Mouse (Mus musculus) midbrain, embryonic 15.5 days (tissue): ENCODE measurements around the gene Gm19668. TPM values are rescaled to one million over a fixed set of nuclear protein-coding genes. Genes with fewer than 3 reads are reported as not detected.
"Not testable (repeated sequence)": the region's sequence is repeated elsewhere in the genome, so short reads cannot be mapped to it uniquely, and the experiment has no call there.

Experiments
- ATAC-seq: fragments of 200-750 bp; cut with Nextera tagmentation; replicated peaks from 2 replicates; pipeline ENCODE4 v1.8.0; 2017; ENCODE audit warnings: moderate TSS enrichment
- H3K27ac ChIP-seq: fragments of 300-500 bp; sonication (generic); 2 replicates; pipeline ENCODE4 v1.5.1; 2015; ENCODE audit warnings: mild to moderate bottlenecking, inconsistent platforms
- H3K27me3 ChIP-seq: fragments of 300-500 bp; sonication (generic); replicated peaks from 2 replicates; pipeline ENCODE4 v1.6.1; 2015; ENCODE audit warnings: inconsistent platforms
- H3K36me3 ChIP-seq: fragments of 300-500 bp; sonication (generic); replicated peaks from 2 replicates; pipeline ENCODE4 v1.6.1; 2015; ENCODE audit warnings: inconsistent platforms
- H3K4me1 ChIP-seq: fragments of 300-500 bp; sonication (generic); 2 replicates; pipeline ENCODE4 v1.6.1; 2015; ENCODE audit warnings: inconsistent platforms
- H3K4me2 ChIP-seq: fragments of 300-500 bp; sonication (generic); 2 replicates; pipeline ENCODE4 v1.6.1; 2015; ENCODE audit warnings: inconsistent platforms, mild to moderate bottlenecking, moderate library complexity
- H3K4me3 ChIP-seq: fragments of 300-500 bp; sonication (generic); 2 replicates; pipeline ENCODE4 v1.5.1; 2015; ENCODE audit warnings: mild to moderate bottlenecking, inconsistent platforms
- H3K9ac ChIP-seq: fragments of 300-500 bp; sonication (generic); 2 replicates; pipeline ENCODE4 v1.6.1; 2015; ENCODE audit warnings: mild to moderate bottlenecking, inconsistent platforms
- H3K9me3 ChIP-seq: fragments of 300-500 bp; sonication (generic); 2 replicates; pipeline ENCODE4 v1.6.1; 2016; ENCODE audit warnings: inconsistent platforms
- WGBS: fragments of 180-500 bp; shearing (Covaris S2); methylation state at CpG from one replicate; pipeline ENCODE4 v1.1.7; 2015; ENCODE audit warnings: mixed read lengths; 5-methylcytosine and 5-hydroxymethylcytosine counted together
- polyA plus RNA-seq: library from polyadenylated mRNA; unstranded; fragments of >200 nt; fragmentation: Nextera tagmentation; extraction: Ambion mirVana; gene quantifications from 2 replicates; pipeline ENCODE4 v1.2.1, GENCODE M21; 2015

The Gm19668 gene
- polyA plus RNA-seq, 1 experiment from 2014 or later = not detected

GRCm38 (mm10) chr10:77753448-77753847 lies 45.5 kb downstream of the Gm19668 start:
- no peaks in the 10 kb centered on the region for H3K27me3 ChIP-seq
- no peak for ATAC-seq
- no peak overlapping the region for H3K9ac ChIP-seq
- H3K4me3 ChIP-seq = no peak overlapping the region
- H3K36me3 ChIP-seq = no peaks in the 10 kb centered on the region
- no peak overlapping the region for H3K27ac ChIP-seq
- H3K4me2 ChIP-seq = no peak overlapping the region
- H3K4me1 ChIP-seq = no peaks in the 10 kb centered on the region
- H3K9me3 ChIP-seq = no peaks in the 10 kb centered on the region

- not testable (repeated sequence) for H3K4me2 ChIP-seq, ATAC-seq, H3K36me3 ChIP-seq, H3K4me3 ChIP-seq, H3K4me1 ChIP-seq, H3K27me3 ChIP-seq, H3K27ac ChIP-seq, H3K9me3 ChIP-seq, H3K9ac ChIP-seq
- WGBS = 62% methylated on average over 3 of the region's 3 CpGs
These were observed 46.6 kb downstream of the Gm19668 start for GRCm38 (mm10) chr10:77752312-77752711.

GRCm38 (mm10) chr10:77751254-77751653 lies 47.7 kb downstream of the Gm19668 start, which contains the start of gene Gm9736:
Gm9736 (minus strand) TSS chr10:77751354.
- not testable (repeated sequence) for ATAC-seq, H3K27ac ChIP-seq, H3K4me1 ChIP-seq, H3K36me3 ChIP-seq, H3K4me2 ChIP-seq, H3K27me3 ChIP-seq, H3K9me3 ChIP-seq, H3K9ac ChIP-seq, H3K4me3 ChIP-seq
- 71% methylated on average over 1 of the region's 1 CpGs for WGBS

- not testable (repeated sequence) for H3K4me2 ChIP-seq, H3K36me3 ChIP-seq, H3K27ac ChIP-seq, ATAC-seq, H3K4me3 ChIP-seq, H3K27me3 ChIP-seq, H3K9ac ChIP-seq, H3K4me1 ChIP-seq, H3K9me3 ChIP-seq
- 68% methylated on average over 1 of the region's 1 CpGs for WGBS
These were observed 48.2 kb downstream of the Gm19668 start for GRCm38 (mm10) chr10:77750686-77751085.

Other genes with a start within 250 kb of the Gm19668 start
- gene Pttg1ip, start 217.4 kb downstream of the Gm19668 start, polyA plus RNA-seq = 68.6 and 72.0 TPM in 2 replicates
- gene Sumo3, start 193.0 kb downstream of the Gm19668 start, polyA plus RNA-seq = 308 and 325 TPM in 2 replicates
- 2.5 TPM in 1 of 2 replicates, not detected in the other for gene Gm49325, start 192.9 kb downstream of the Gm19668 start, polyA plus RNA-seq
- 91.1 and 97.2 TPM in 2 replicates for gene Ube2g2, start 176.9 kb downstream of the Gm19668 start, polyA plus RNA-seq
- gene Tspear, start 112.6 kb downstream of the Gm19668 start, polyA plus RNA-seq = 1.5 and 1.7 TPM in 2 replicates
- gene Gm19402, start 108.4 kb downstream of the Gm19668 start, polyA plus RNA-seq = not detected in 2 replicates
- not detected in 2 replicates for gene Gm9508, start 101.9 kb downstream of the Gm19668 start, polyA plus RNA-seq
- gene Gm10272, start 92.5 kb downstream of the Gm19668 start, polyA plus RNA-seq = not detected in 2 replicates
- gene Gm10024, start 87.7 kb downstream of the Gm19668 start, polyA plus RNA-seq = not detected in 2 replicates
- gene Gm10142, start 83.3 kb downstream of the Gm19668 start, polyA plus RNA-seq = not detected in 2 replicates
- not detected in 2 replicates for gene Krtap12-1, start 78.5 kb downstream of the Gm19668 start, polyA plus RNA-seq
- gene Gm10100, start 72.6 kb downstream of the Gm19668 start, polyA plus RNA-seq = not detected in 2 replicates
- gene Gm18596, start 56.5 kb downstream of the Gm19668 start, polyA plus RNA-seq = not detected in 2 replicates
- not detected in 2 replicates for gene Gm9736, start 47.8 kb downstream of the Gm19668 start, polyA plus RNA-seq
- not detected in 2 replicates for gene Gm3233, start 39.5 kb downstream of the Gm19668 start, polyA plus RNA-seq
- gene Gm3238, start 27.8 kb downstream of the Gm19668 start, polyA plus RNA-seq = not detected in 2 replicates
- gene Gm7138, start 22.2 kb downstream of the Gm19668 start, polyA plus RNA-seq = not detected in 2 replicates
- gene Gm3250, start 16.6 kb downstream of the Gm19668 start, polyA plus RNA-seq = not detected in 2 replicates
- gene Gm7137, start 10.9 kb downstream of the Gm19668 start, polyA plus RNA-seq = not detected in 2 replicates
- not detected in 2 replicates for gene Gm9639, start 4.1 kb downstream of the Gm19668 start, polyA plus RNA-seq
- not detected in 2 replicates for gene Gm9507, start 12.7 kb upstream of the Gm19668 start, polyA plus RNA-seq
- gene Gm2696, start 15.5 kb upstream of the Gm19668 start, polyA plus RNA-seq = not detected in 2 replicates
- gene Krtap10-4, start 28.0 kb upstream of the Gm19668 start, polyA plus RNA-seq = not detected in 2 replicates
- not detected in 2 replicates for gene Krtap10-10, start 36.8 kb upstream of the Gm19668 start, polyA plus RNA-seq
- not detected in 2 replicates for gene Gm36176, start 47.7 kb upstream of the Gm19668 start, polyA plus RNA-seq
- gene Gm10318, start 53.7 kb upstream of the Gm19668 start, polyA plus RNA-seq = not detected in 2 replicates
- gene Gm3285, start 62.8 kb upstream of the Gm19668 start, polyA plus RNA-seq = not detected in 2 replicates
- gene Lrrc3, start 103.4 kb upstream of the Gm19668 start, polyA plus RNA-seq = 24.2 and 24.3 TPM in 2 replicates
- 3.7 and 6.1 TPM in 2 replicates for gene Trpm2, start 171.4 kb upstream of the Gm19668 start, polyA plus RNA-seq
- gene 1810043G02Rik, start 179.4 kb upstream of the Gm19668 start, polyA plus RNA-seq = 48.3 and 49.5 TPM in 2 replicates
- 127 and 128 TPM in 2 replicates for gene Pfkl, start 210.9 kb upstream of the Gm19668 start, polyA plus RNA-seq
- gene Dnmt3l, start 242.8 kb upstream of the Gm19668 start, polyA plus RNA-seq = not detected in 2 replicates
- gene Aire, start 244.5 kb upstream of the Gm19668 start, polyA plus RNA-seq = 0.06 and 0.37 TPM in 2 replicates